Mouse (Mus musculus): ENCODE results near the gene Bpifa2.
"Not testable (repeated sequence)": the region's sequence is repeated elsewhere in the genome, so short reads cannot be mapped to it uniquely, and the experiment has no call there.

Bpifa2 gene

GRCm38 (mm10) chr2:154007965-154008364 is at the start of gene Bpifa2:
Bpifa2 (plus strand) TSS chr2:154008265.
- in situ Hi-C loops (cut with MboI, MseI) = no loop called here

- in situ Hi-C loops (cut with MboI, MseI) = no loop called here
Measured at GRCm38 (mm10) chr2:153962821-153963331, 45.2 kb upstream of the Bpifa2 start.

GRCm38 (mm10) chr2:153963334-153963733 is 44.7 kb upstream of the Bpifa2 start:
- in situ Hi-C loops (cut with MboI, MseI) = no loop called here

GRCm38 (mm10) chr2:153970221-153970620 is 37.8 kb upstream of the Bpifa2 start:
- in situ Hi-C loops (cut with MboI, MseI) = no loop called here

DNA sequence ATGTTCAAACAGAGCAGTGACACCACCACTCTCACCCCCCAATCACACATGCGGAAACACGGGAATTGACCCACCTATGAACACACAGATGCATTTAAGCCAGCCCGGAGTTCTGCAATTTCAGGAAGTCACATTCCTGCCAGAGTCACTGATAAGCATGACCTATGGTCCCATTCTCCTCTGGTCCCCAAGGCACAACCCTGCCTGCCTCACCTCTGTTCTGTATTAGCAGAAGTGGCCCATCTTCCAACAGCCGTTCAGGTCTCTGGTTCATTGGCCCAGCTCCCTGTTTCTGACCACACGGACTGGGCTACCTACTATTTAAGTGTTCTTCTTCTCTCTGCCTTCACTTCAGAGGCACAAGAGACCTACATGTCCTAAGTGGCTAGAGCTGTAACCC is 33.5 kb upstream of the Bpifa2 start, which contains the start of gene Bpifa6:
TSS of gene Bpifa6 (plus strand) at position 364 of the 400 bp plus-strand sequence.
- in situ Hi-C loops (cut with MboI, MseI) = no loop called here

GRCm38 (mm10) chr2:153995770-153996169 is 12.3 kb upstream of the Bpifa2 start:
- in situ Hi-C loops (cut with MboI, MseI) = no loop called here

GRCm38 (mm10) chr2:154000501-154000900 is 7.6 kb upstream of the Bpifa2 start:
- in situ Hi-C loops (cut with MboI, MseI) = no loop called here

GRCm38 (mm10) chr2:154001056-154001455 is 7.0 kb upstream of the Bpifa2 start:
- in situ Hi-C loops (cut with MboI, MseI) = no loop called here

GRCm38 (mm10) chr2:154004456-154004855 is 3.6 kb upstream of the Bpifa2 start:
- in situ Hi-C loops (cut with MboI, MseI) = no loop called here

GRCm38 (mm10) chr2:154005094-154005493 is 3.0 kb upstream of the Bpifa2 start:
- in situ Hi-C loops (cut with MboI, MseI) = no loop called here

DNA sequence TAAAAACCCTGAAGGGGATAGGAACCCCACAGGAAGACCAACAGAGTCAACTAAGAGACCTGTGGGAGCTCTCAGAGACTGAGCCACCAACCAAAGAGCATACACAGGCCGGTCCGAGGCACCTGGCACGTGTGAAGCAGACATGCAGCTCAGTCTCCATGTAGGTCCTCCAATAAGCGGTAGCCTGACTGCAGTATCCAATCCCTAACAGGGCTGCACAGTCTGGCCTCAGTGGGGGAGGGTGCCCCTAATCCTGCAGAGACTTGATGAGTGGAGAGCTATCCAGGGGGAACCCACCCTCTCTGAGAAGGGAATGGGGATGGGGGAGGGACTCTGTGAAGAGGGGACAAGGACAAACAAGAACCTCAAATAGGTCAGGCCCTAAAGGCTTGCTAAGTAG is 2.3 kb upstream of the Bpifa2 start:
- in situ Hi-C loops (cut with MboI, MseI) = no loop called here

GRCm38 (mm10) chr2:154006331-154006730 is 1.7 kb upstream of the Bpifa2 start:
- in situ Hi-C loops (cut with MboI, MseI) = no loop called here

DNA sequence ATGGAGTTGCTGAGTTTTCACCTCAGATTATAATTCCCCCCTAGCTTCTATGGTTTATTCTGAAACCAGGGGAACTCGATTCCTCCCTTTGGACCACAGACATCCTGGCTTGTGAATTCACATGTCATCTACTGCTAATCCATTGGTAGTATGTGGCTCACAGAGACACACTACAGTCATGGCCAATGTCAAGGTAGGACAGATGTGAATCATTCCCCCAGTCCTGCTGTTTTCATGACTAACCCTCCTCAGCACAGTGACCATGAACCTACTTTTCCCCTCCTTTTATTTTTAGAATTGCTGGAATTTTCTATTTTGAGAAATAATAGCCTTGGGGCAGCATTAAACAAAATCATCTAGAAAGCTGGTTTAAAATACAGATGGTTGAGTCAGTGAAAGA is 684 bp upstream of the Bpifa2 start:
- in situ Hi-C loops (cut with MboI, MseI) = no loop called here

DNA sequence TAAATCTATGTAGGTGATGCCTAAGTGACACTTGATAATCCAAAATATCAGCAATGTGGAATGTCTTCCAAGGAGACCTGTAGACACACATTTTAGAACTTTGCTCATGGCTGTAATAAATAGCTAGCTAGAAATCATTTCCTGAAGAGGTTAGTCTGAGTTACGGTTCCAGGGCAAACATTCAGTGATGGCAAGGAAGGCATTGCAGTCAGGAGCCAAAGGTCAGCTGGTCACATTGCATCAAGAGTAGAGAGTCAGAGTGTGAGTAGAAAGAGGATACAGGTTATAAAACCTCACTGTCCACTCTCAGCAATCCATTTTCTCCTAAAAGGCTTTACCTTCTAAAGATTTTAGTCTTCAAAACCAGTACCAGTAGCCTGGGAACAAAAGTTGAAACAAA is 9.9 kb downstream of the Bpifa2 start:
- in situ Hi-C loops (cut with MboI, MseI) = no loop called here

- in situ Hi-C loops (cut with MboI, MseI) = not testable (repeated sequence)
Measured at GRCm38 (mm10) chr2:154024676-154025075, 16.6 kb downstream of the Bpifa2 start.

- in situ Hi-C loops (cut with MboI, MseI) = no loop called here
Measured at GRCm38 (mm10) chr2:154038932-154039331, 30.9 kb downstream of the Bpifa2 start.

DNA sequence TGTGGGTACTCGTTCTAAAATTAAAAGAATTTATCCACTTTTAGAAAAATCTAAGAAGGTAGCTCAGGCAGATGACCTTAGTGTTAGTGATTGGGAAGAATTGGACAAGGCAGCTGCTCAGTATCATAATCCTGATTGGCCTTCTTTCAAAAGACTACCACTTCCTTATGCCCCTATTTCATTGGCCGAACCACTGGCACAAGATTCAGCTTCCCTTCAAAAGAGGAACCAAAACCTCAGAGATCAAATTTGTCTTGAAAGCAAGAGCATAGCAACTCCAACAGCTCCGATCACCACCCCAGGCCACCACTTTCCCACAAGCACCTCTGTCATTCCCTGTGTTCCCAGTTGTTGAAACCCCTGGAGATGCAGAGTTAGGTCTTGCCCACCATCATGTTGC is 36.7 kb downstream of the Bpifa2 start:
- in situ Hi-C loops (cut with MboI, MseI) = no loop called here

DNA sequence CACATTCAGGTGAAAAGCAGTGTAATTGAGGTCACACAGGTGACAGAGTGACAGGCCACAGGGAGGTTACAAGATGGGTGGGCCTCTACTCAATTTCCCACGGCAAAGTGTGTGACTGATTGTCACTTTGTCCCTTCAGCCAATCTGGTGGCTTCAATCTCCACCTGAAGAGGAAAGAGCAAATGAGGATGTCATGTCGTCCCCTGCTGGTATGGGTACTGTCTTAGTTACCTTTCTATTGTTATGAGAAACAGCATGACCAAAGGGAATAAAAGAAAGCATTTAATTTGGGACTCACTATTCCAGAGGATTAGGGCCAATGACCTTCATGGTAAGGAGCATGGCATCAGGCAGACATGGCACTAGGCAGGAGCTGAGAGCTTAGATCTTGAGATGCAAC is 50.6 kb downstream of the Bpifa2 start:
- in situ Hi-C loops (cut with MboI, MseI) = no loop called here
